Mouse (Mus musculus): ENCODE results near the gene Olfr796. TPM values are rescaled to one million over a fixed set of nuclear protein-coding genes. Genes with fewer than 3 reads are reported as not detected.

Olfr796 gene
- polyA plus RNA-seq, 1 experiment from 2014 or later, result not detected

Small RNA genes within 50 kb of the gene (microRNA-seq; reads per million reads assigned to microRNA genes)
- gene Gm23252 (ENCODE audit: insufficient number of aligned reads), result not detected

Other genes starting within 250 kb of the Olfr796 start
- 0.08 TPM in 1 of 2 replicates, not detected in the other for gene Olfr784, start 228.5 kb downstream of the Olfr796 start, polyA plus RNA-seq (2014; fragmentation: Nextera tagmentation; extraction: Ambion mirVana)
- gene Olfr785, start 207.1 kb downstream of the Olfr796 start, polyA plus RNA-seq (2014; fragmentation: Nextera tagmentation; extraction: Ambion mirVana), result not detected in 2 replicates
- not detected in 2 replicates for gene Olfr786, start 185.3 kb downstream of the Olfr796 start, polyA plus RNA-seq (2014; fragmentation: Nextera tagmentation; extraction: Ambion mirVana)
- gene Olfr787, start 150.7 kb downstream of the Olfr796 start, polyA plus RNA-seq (2014; fragmentation: Nextera tagmentation; extraction: Ambion mirVana), result not detected in 2 replicates
- gene Olfr788, start 141.6 kb downstream of the Olfr796 start, polyA plus RNA-seq (2014; fragmentation: Nextera tagmentation; extraction: Ambion mirVana), result not detected in 2 replicates
- not detected in 2 replicates for gene Olfr789, start 127.8 kb downstream of the Olfr796 start, polyA plus RNA-seq (2014; fragmentation: Nextera tagmentation; extraction: Ambion mirVana)
- gene Olfr790, start 114.1 kb downstream of the Olfr796 start, polyA plus RNA-seq (2014; fragmentation: Nextera tagmentation; extraction: Ambion mirVana), result not detected in 2 replicates
- gene Olfr791, start 90.8 kb downstream of the Olfr796 start, polyA plus RNA-seq (2014; fragmentation: Nextera tagmentation; extraction: Ambion mirVana), result not detected in 2 replicates
- not detected in 2 replicates for gene Olfr792, start 73.4 kb downstream of the Olfr796 start, polyA plus RNA-seq (2014; fragmentation: Nextera tagmentation; extraction: Ambion mirVana)
- not detected in 2 replicates for gene Olfr794, start 44.9 kb downstream of the Olfr796 start, polyA plus RNA-seq (2014; fragmentation: Nextera tagmentation; extraction: Ambion mirVana)
- not detected in 2 replicates for gene Olfr798, start 15.4 kb upstream of the Olfr796 start, polyA plus RNA-seq (2014; fragmentation: Nextera tagmentation; extraction: Ambion mirVana)
- not detected in 2 replicates for gene Olfr799, start 24.9 kb upstream of the Olfr796 start, polyA plus RNA-seq (2014; fragmentation: Nextera tagmentation; extraction: Ambion mirVana)
- gene Olfr800, start 45.1 kb upstream of the Olfr796 start, polyA plus RNA-seq (2014; fragmentation: Nextera tagmentation; extraction: Ambion mirVana), result not detected in 2 replicates
- not detected in 2 replicates for gene Olfr801, start 61.3 kb upstream of the Olfr796 start, polyA plus RNA-seq (2014; fragmentation: Nextera tagmentation; extraction: Ambion mirVana)
- not detected in 2 replicates for gene Olfr802, start 75.6 kb upstream of the Olfr796 start, polyA plus RNA-seq (2014; fragmentation: Nextera tagmentation; extraction: Ambion mirVana)
- not detected in 2 replicates for gene Olfr803, start 81.7 kb upstream of the Olfr796 start, polyA plus RNA-seq (2014; fragmentation: Nextera tagmentation; extraction: Ambion mirVana)
- gene Olfr804, start 90.6 kb upstream of the Olfr796 start, polyA plus RNA-seq (2014; fragmentation: Nextera tagmentation; extraction: Ambion mirVana), result not detected in 2 replicates
- gene Olfr805, start 116.8 kb upstream of the Olfr796 start, polyA plus RNA-seq (2014; fragmentation: Nextera tagmentation; extraction: Ambion mirVana), result not detected in 2 replicates
- gene Olfr806, start 129.4 kb upstream of the Olfr796 start, polyA plus RNA-seq (2014; fragmentation: Nextera tagmentation; extraction: Ambion mirVana), result not detected in 2 replicates
- gene Olfr807, start 145.2 kb upstream of the Olfr796 start, polyA plus RNA-seq (2014; fragmentation: Nextera tagmentation; extraction: Ambion mirVana), result not detected in 2 replicates
- gene Olfr808, start 152.9 kb upstream of the Olfr796 start, polyA plus RNA-seq (2014; fragmentation: Nextera tagmentation; extraction: Ambion mirVana), result not detected in 2 replicates
- not detected in 2 replicates for gene Olfr809, start 162.1 kb upstream of the Olfr796 start, polyA plus RNA-seq (2014; fragmentation: Nextera tagmentation; extraction: Ambion mirVana)
- gene Olfr810, start 182.3 kb upstream of the Olfr796 start, polyA plus RNA-seq (2014; fragmentation: Nextera tagmentation; extraction: Ambion mirVana), result not detected in 2 replicates
- gene Olfr811, start 191.8 kb upstream of the Olfr796 start, polyA plus RNA-seq (2014; fragmentation: Nextera tagmentation; extraction: Ambion mirVana), result not detected in 2 replicates
- gene Olfr812, start 233.5 kb upstream of the Olfr796 start, polyA plus RNA-seq (2014; fragmentation: Nextera tagmentation; extraction: Ambion mirVana), result not detected in 2 replicates
- gene Olfr813, start 242.8 kb upstream of the Olfr796 start, polyA plus RNA-seq (2014; fragmentation: Nextera tagmentation; extraction: Ambion mirVana), result not detected in 2 replicates

Data from forebrain, embryonic 11.5 days (tissue).